Mouse (Mus musculus): ENCODE measurements at regions not wholly inside any gene's neighbourhood (a gene's known extent, or its start where the extent isn't known, plus 50 kb on each side); places are given as distances from the start of the nearest gene placed in this dataset.

DNA sequence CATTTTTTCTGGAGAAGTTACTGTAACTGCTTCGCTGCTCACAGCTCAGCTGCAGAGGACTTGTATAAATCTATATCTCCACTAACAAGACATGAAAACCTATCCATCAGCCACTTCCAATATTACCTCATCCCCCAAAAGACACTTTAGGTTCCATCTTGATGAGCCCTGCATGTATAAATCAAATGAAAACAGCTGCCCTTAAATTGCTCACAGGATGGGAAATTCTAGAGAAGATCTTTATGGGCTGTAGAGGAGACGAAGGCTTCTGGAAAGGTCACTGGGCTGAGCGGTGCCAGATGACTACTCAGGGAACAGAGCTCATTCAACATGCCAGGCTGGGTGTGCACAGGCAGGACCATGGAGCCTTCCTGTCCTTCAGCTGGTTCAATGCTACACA, 145.4 kb upstream of the Gas1 start:
- 79% methylated on average over 3 of the region's 3 CpGs for WGBS
- no peaks in the 10 kb centered on the region for H3K4me1 ChIP-seq (replicated peaks; ENCODE audit: control insufficient read depth, insufficient read depth, low read length)
- no peak overlapping the region for H3K27ac ChIP-seq (ENCODE audit: low read depth, low read length)
- no peak overlapping the region for H3K9ac ChIP-seq (ENCODE audit: low read depth, low read length)
- no peaks in the 10 kb centered on the region for H3K9me3 ChIP-seq (ENCODE audit: control insufficient read depth)
- no peak for ATAC-seq
- no peak overlapping the region for H3K4me2 ChIP-seq (replicated peaks; ENCODE audit: low read depth)
- no peaks in the 10 kb centered on the region for H3K27me3 ChIP-seq (replicated peaks; ENCODE audit: control insufficient read depth, insufficient read depth, low read length)
- H3K36me3 ChIP-seq (ENCODE audit: control insufficient read depth, insufficient read depth) = no peaks in the 10 kb centered on the region
- no peak overlapping the region for H3K4me3 ChIP-seq (ENCODE audit: low read depth, low read length)
- no peak for TF ChIP-seq CTCF (IDR thresholded peaks at IDR 0.05; ENCODE audit: low read depth)

DNA sequence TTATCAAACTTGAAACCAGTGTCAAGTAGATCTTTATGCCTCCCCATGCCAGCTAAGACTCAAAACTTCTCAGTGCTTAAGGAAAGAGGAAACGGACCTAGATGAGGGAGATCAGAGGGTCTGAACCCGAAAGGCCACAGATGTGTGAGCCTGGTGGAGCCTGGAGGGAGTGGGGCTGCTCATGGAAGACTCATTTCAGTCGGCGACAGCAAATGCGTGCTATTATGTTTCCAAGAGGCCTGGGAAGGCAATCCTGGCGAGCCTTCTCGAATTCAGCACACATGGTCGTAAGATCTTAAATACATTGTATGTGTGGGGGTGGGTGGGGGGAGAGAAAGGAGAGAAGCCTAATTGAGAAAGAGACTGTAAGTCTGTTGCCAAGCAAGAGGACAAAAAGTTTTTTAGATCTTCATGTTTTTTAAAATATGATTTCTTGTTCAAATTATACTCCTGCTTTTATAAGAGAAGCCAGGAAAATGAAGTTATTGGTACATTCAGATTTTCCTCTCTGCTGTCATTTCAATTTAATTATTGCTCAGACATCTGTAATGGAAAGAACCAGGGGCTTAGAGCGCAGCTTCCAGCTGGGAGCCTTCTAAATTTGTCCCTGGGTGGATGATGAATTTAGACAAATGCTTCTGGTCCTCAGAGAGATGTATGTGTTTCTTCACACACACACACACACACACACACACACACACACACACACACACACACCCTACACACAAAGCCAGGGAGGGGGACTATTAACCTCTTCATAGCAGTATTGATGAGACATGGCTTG, 153.5 kb upstream of the Gas1 start:
- no peak for ATAC-seq
- H3K27ac ChIP-seq (ENCODE audit: low read depth, low read length) = no peak overlapping the region
- no peak for TF ChIP-seq CTCF (IDR thresholded peaks at IDR 0.05; ENCODE audit: low read depth)

DNA sequence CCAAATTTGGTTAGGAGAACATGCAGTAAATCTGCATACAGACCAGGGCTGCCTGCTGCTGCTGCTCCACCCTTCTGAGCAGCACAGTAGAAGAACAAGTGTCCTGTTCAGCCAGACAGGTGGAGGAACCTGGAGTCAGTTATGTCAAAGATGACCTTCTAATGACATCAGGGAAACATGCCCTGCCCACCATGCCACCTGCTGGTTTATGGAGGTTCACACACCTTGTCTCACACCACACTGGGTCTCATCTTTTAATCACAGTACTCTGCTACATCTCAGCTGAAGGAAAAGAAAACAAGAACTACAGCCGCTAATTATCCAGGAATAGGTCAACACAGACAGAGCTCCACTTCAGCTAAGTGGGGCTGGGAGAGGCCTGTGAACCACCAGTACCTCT, 159.0 kb upstream of the Gas1 start:
- no peak overlapping the region for H3K9ac ChIP-seq (ENCODE audit: low read depth, low read length)
- no peak overlapping the region for H3K4me3 ChIP-seq (ENCODE audit: low read depth, low read length)
- H3K27ac ChIP-seq (ENCODE audit: low read depth, low read length) = no peak overlapping the region
- no peaks in the 10 kb centered on the region for H3K9me3 ChIP-seq (ENCODE audit: control insufficient read depth)
- no peaks in the 10 kb centered on the region for H3K27me3 ChIP-seq (replicated peaks; ENCODE audit: control insufficient read depth, insufficient read depth, low read length)
- no peaks in the 10 kb centered on the region for H3K36me3 ChIP-seq (ENCODE audit: control insufficient read depth, insufficient read depth)
- ATAC-seq = peak; percentile 19; the same call in 1 of the 2 replicates
- peak; percentile 67 for TF ChIP-seq CTCF (IDR thresholded peaks at IDR 0.05; ENCODE audit: low read depth)
- 31% methylated on average over 1 of the region's 1 CpGs for WGBS
- no peak overlapping the region for H3K4me2 ChIP-seq (replicated peaks; ENCODE audit: low read depth)
- H3K4me1 ChIP-seq (replicated peaks; ENCODE audit: control insufficient read depth, insufficient read depth, low read length) = no peaks in the 10 kb centered on the region

More for the DNA sequence above, 153.5 kb upstream of the Gas1 start:
- WGBS = 67% methylated on average over 9 of the region's 9 CpGs
- Histone ChIP-seq H3K9ac (ENCODE audit: low read depth, low read length) (no peak overlapping the region), H3K27me3 (replicated peaks; ENCODE audit: control insufficient read depth, insufficient read depth, low read length) (no peaks in the 10 kb centered on the region), H3K9me3 (ENCODE audit: control insufficient read depth) (no peaks in the 10 kb centered on the region), H3K36me3 (ENCODE audit: control insufficient read depth, insufficient read depth) (no peaks in the 10 kb centered on the region), H3K4me3 (ENCODE audit: low read depth, low read length) (no peak overlapping the region), H3K4me1 (replicated peaks; ENCODE audit: control insufficient read depth, insufficient read depth, low read length) (no peaks in the 10 kb centered on the region), H3K4me2 (replicated peaks; ENCODE audit: low read depth) (no peak overlapping the region)

DNA sequence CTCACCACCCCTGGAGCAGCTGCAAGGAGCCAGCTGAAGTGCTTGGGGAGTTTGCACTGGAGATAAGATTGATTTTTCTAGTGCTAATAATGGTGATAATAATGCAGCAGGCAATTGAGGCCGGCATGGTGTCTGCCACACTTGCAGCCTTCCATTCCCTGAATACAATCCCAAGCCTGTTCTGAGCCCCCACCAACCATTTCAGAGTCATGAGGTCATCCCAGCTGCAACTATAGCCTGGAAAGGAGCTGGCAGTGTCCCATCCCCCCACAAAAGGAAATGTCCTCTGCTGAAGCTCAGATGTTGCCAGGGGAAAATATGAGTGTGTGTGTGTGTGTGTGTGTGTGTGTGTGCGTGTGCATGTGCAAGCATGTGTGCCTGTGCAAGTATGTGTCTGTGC, 160.2 kb upstream of the Gas1 start:
- H3K9me3 ChIP-seq (ENCODE audit: control insufficient read depth) = no peaks in the 10 kb centered on the region
- no peak overlapping the region for H3K9ac ChIP-seq (ENCODE audit: low read depth, low read length)
- no peak for ATAC-seq
- no peaks in the 10 kb centered on the region for H3K27me3 ChIP-seq (replicated peaks; ENCODE audit: control insufficient read depth, insufficient read depth, low read length)
- no peak overlapping the region for H3K4me3 ChIP-seq (ENCODE audit: low read depth, low read length)
- H3K4me1 ChIP-seq (replicated peaks; ENCODE audit: control insufficient read depth, insufficient read depth, low read length) = no peaks in the 10 kb centered on the region
- H3K4me2 ChIP-seq (replicated peaks; ENCODE audit: low read depth) = no peak overlapping the region
- no peaks in the 10 kb centered on the region for H3K36me3 ChIP-seq (ENCODE audit: control insufficient read depth, insufficient read depth)
- 44% methylated on average over 2 of the region's 2 CpGs for WGBS
- no peak for TF ChIP-seq CTCF (IDR thresholded peaks at IDR 0.05; ENCODE audit: low read depth)
- no peak overlapping the region for H3K27ac ChIP-seq (ENCODE audit: low read depth, low read length)

DNA sequence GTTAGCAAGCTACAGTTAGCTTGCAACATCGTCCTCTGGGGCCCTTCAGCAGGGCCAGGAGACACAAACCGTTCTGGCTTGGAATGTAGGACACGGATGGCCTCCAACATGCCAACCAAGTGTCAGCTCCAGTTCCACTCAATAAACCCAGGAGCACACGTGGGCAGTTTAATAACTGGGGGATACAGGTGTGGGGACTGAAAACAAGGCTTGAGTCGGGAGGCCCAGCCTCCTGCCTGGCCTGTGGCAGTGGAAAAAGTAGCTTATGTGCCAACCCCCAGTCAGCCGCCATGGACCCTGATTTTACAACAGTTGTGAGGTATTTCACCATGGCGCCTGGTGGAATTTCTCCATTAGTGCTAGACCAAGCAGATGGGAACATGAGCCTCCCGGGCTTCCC, 160.9 kb upstream of the Gas1 start:
- no peaks in the 10 kb centered on the region for H3K36me3 ChIP-seq (ENCODE audit: control insufficient read depth, insufficient read depth)
- no peak overlapping the region for H3K4me3 ChIP-seq (ENCODE audit: low read depth, low read length)
- H3K27me3 ChIP-seq (replicated peaks; ENCODE audit: control insufficient read depth, insufficient read depth, low read length) = no peaks in the 10 kb centered on the region
- no peaks in the 10 kb centered on the region for H3K9me3 ChIP-seq (ENCODE audit: control insufficient read depth)
- H3K27ac ChIP-seq (ENCODE audit: low read depth, low read length) = no peak overlapping the region
- ATAC-seq = no peak
- WGBS = 84% methylated on average over 8 of the region's 8 CpGs
- H3K4me2 ChIP-seq (replicated peaks; ENCODE audit: low read depth) = no peak overlapping the region
- H3K9ac ChIP-seq (ENCODE audit: low read depth, low read length) = no peak overlapping the region
- no peaks in the 10 kb centered on the region for H3K4me1 ChIP-seq (replicated peaks; ENCODE audit: control insufficient read depth, insufficient read depth, low read length)
- no peak for TF ChIP-seq CTCF (IDR thresholded peaks at IDR 0.05; ENCODE audit: low read depth)

DNA sequence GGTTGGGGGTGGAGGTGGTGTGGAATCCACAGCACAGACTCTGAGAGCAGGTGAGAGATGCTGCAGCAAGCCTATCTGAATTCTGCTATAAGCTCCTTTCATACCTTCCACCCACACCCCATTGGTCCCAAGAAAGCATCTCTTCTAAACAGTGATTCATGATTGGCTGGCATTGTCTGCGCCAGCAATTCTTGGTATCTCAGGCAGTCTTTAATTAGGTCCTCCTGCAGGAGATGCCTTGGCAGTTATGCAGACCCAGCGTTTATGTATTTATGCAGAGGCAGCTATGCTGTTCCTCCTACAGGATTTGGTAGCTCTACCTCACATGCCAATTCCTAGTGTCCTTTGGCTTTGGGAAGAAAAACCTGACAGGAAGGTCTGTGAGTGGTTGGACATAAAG, 162.9 kb upstream of the Gas1 start:
- WGBS = 82% methylated on average over 2 of the region's 2 CpGs
- no peak overlapping the region for H3K4me2 ChIP-seq (replicated peaks; ENCODE audit: low read depth)

More for the DNA sequence above, 162.9 kb upstream of the Gas1 start:
- H3K4me1 ChIP-seq (replicated peaks; ENCODE audit: control insufficient read depth, insufficient read depth, low read length) = no peaks in the 10 kb centered on the region
- H3K27ac ChIP-seq (ENCODE audit: low read depth, low read length) = no peak overlapping the region
- H3K4me3 ChIP-seq (ENCODE audit: low read depth, low read length) = no peak overlapping the region
- no peaks in the 10 kb centered on the region for H3K9me3 ChIP-seq (ENCODE audit: control insufficient read depth)
- ATAC-seq = no peak
- no peak overlapping the region for H3K9ac ChIP-seq (ENCODE audit: low read depth, low read length)
- no peak for TF ChIP-seq CTCF (IDR thresholded peaks at IDR 0.05; ENCODE audit: low read depth)
- no peaks in the 10 kb centered on the region for H3K27me3 ChIP-seq (replicated peaks; ENCODE audit: control insufficient read depth, insufficient read depth, low read length)
- no peaks in the 10 kb centered on the region for H3K36me3 ChIP-seq (ENCODE audit: control insufficient read depth, insufficient read depth)
